Mouse (Mus musculus) stomach, postnatal 0 days (tissue): ENCODE results near the gene Psma5.

Source experiments
- CTCF ChIP-seq: IDR thresholded peaks from 2 replicates; pipeline ENCODE4 v1.5.1; 2016; ENCODE audit warnings: antibody characterized with exemption, low read depth, mild to moderate bottlenecking, moderate library complexity
- EP300 ChIP-seq: optimal IDR thresholded peaks from 2 replicates; pipeline ENCODE3; 2016; ENCODE audit warnings: antibody characterized with exemption

GRCm38 (mm10) chr3:108209001-108209400 lies 47.7 kb upstream of the Psma5 start:
- no peak for TF ChIP-seq CTCF
- TF ChIP-seq EP300 = no peak
